Mouse (Mus musculus): ENCODE results near the gene Lmf1. TPM values are rescaled to one million over a fixed set of nuclear protein-coding genes. Genes with fewer than 3 reads are reported as not detected.
A peak's percentile ranks its signal among the peaks of the same experiment; 100 is the strongest.

The Lmf1 gene
- polyA plus RNA-seq, 1 experiment from 2014 or later: 18.3 TPM

- H3K36me3 ChIP-seq (ENCODE audit: control insufficient read depth, insufficient read depth, low read length): no peaks in the 10 kb centered on the region
- no peaks in the 10 kb centered on the region for H3K4me1 ChIP-seq (replicated peaks; ENCODE audit: control insufficient read depth, insufficient read depth, low read length)
- no peak overlapping the region for H3K9ac ChIP-seq (ENCODE audit: low read length)
- no peak overlapping the region for H3K27ac ChIP-seq (ENCODE audit: low read depth, low read length)
- no peak overlapping the region for H3K4me2 ChIP-seq (ENCODE audit: low read depth, low read length, severe bottlenecking)
- peak; percentile 85 for DNase-seq (ENCODE audit: low spot score)
- 0 out of 2 replicates have a peak, but pooled peaks have one; percentile 21 for ATAC-seq (replicated peaks; ENCODE audit: low FRiP score)
- no peaks in the 10 kb centered on the region for H3K9me3 ChIP-seq (ENCODE audit: control insufficient read depth, low read length)
- H3K27me3 ChIP-seq (ENCODE audit: control insufficient read depth, insufficient read depth, low read length): no peaks in the 10 kb centered on the region
- 12% methylated on average over 7 of the region's 7 CpGs for WGBS
- H3K4me3 ChIP-seq (ENCODE audit: low read depth, low read length): no peak overlapping the region
Observed at GRCm38 (mm10) chr17:25698446-25698845, 119.6 kb downstream of the Lmf1 start.

GRCm38 (mm10) chr17:25700863-25701496 lies 122.1 kb downstream of the Lmf1 start:
- Histone ChIP-seq H3K4me2 (ENCODE audit: low read depth, low read length, severe bottlenecking) (no peak overlapping the region), H3K36me3 (ENCODE audit: control insufficient read depth, insufficient read depth, low read length) (no peaks in the 10 kb centered on the region), H3K27me3 (ENCODE audit: control insufficient read depth, insufficient read depth, low read length) (no peaks in the 10 kb centered on the region), H3K4me1 (replicated peaks; ENCODE audit: control insufficient read depth, insufficient read depth, low read length) (no peaks in the 10 kb centered on the region), H3K9ac (ENCODE audit: low read length) (no peak overlapping the region), H3K27ac (ENCODE audit: low read depth, low read length) (no peak overlapping the region), H3K4me3 (ENCODE audit: low read depth, low read length) (no peak overlapping the region), H3K9me3 (ENCODE audit: control insufficient read depth, low read length) (no peaks in the 10 kb centered on the region)
- 54% methylated on average over 9 of the region's 9 CpGs for whole genome bisulfite sequencing
- no peak for ATAC-seq (replicated peaks; ENCODE audit: low FRiP score)
- DNase-seq (ENCODE audit: low spot score): no peak

- no peaks in the 10 kb centered on the region for H3K27me3 ChIP-seq (ENCODE audit: control insufficient read depth, insufficient read depth, low read length)
- no peaks in the 10 kb centered on the region for H3K4me1 ChIP-seq (replicated peaks; ENCODE audit: control insufficient read depth, insufficient read depth, low read length)
- H3K4me3 ChIP-seq (ENCODE audit: low read depth, low read length): no peak overlapping the region
- H3K4me2 ChIP-seq (ENCODE audit: low read depth, low read length, severe bottlenecking): no peak overlapping the region
- no peak overlapping the region for H3K9ac ChIP-seq (ENCODE audit: low read length)
- ATAC-seq (replicated peaks; ENCODE audit: low FRiP score) (no peak), DNase-seq (ENCODE audit: low spot score) (peak; percentile 36)
- H3K9me3 ChIP-seq (ENCODE audit: control insufficient read depth, low read length): no peaks in the 10 kb centered on the region
- WGBS: 90% methylated on average over 2 of the region's 2 CpGs
- no peak overlapping the region for H3K27ac ChIP-seq (ENCODE audit: low read depth, low read length)
- H3K36me3 ChIP-seq (ENCODE audit: control insufficient read depth, insufficient read depth, low read length): no peaks in the 10 kb centered on the region
Observed at GRCm38 (mm10) chr17:25709994-25710393, 131.1 kb downstream of the Lmf1 start.

GRCm38 (mm10) chr17:25711136-25711535 lies 132.3 kb downstream of the Lmf1 start:
- H3K9ac ChIP-seq (ENCODE audit: low read length): no peak overlapping the region
- ATAC-seq (replicated peaks; ENCODE audit: low FRiP score): no peak
- H3K36me3 ChIP-seq (ENCODE audit: control insufficient read depth, insufficient read depth, low read length): no peaks in the 10 kb centered on the region

More at GRCm38 (mm10) chr17:25711136-25711535, 132.3 kb downstream of the Lmf1 start:
- Histone ChIP-seq H3K4me2 (ENCODE audit: low read depth, low read length, severe bottlenecking) (no peak overlapping the region), H3K9me3 (ENCODE audit: control insufficient read depth, low read length) (no peaks in the 10 kb centered on the region), H3K4me3 (ENCODE audit: low read depth, low read length) (no peak overlapping the region), H3K27ac (ENCODE audit: low read depth, low read length) (no peak overlapping the region), H3K27me3 (ENCODE audit: control insufficient read depth, insufficient read depth, low read length) (0 out of 2 replicates have a peak, but pooled peaks cover 4% of the 10 kb centered on the region), H3K4me1 (replicated peaks; ENCODE audit: control insufficient read depth, insufficient read depth, low read length) (no peaks in the 10 kb centered on the region)
- WGBS: 76% methylated on average over 4 of the region's 4 CpGs
- no peak for DNase-seq (ENCODE audit: low spot score)

Other genes with a start within 250 kb of the Lmf1 start
- not detected in 2 replicates for gene Tpsab1, start 233.5 kb upstream of the Lmf1 start, polyA plus RNA-seq (2014; fragmentation: Nextera tagmentation; extraction: Ambion mirVana)
- not detected in 2 replicates for gene Tpsb2, start 212.8 kb upstream of the Lmf1 start, polyA plus RNA-seq (2014; fragmentation: Nextera tagmentation; extraction: Ambion mirVana)
- gene Tpsg1, start 209.8 kb upstream of the Lmf1 start, polyA plus RNA-seq (2014; fragmentation: Nextera tagmentation; extraction: Ambion mirVana): 0.45 TPM in 1 of 2 replicates, not detected in the other
- gene Cacna1h, start 145.3 kb upstream of the Lmf1 start, polyA plus RNA-seq (2014; fragmentation: Nextera tagmentation; extraction: Ambion mirVana): 4.4 and 4.7 TPM in 2 replicates
- 0.12 and 0.29 TPM in 2 replicates for gene Tekt4, start 124.5 kb upstream of the Lmf1 start, polyA plus RNA-seq (2014; fragmentation: Nextera tagmentation; extraction: Ambion mirVana)
- gene Sstr5, start 81.8 kb upstream of the Lmf1 start, polyA plus RNA-seq (2014; fragmentation: Nextera tagmentation; extraction: Ambion mirVana): 0.24 TPM in 1 of 2 replicates, not detected in the other
- gene Sox8, start 8.4 kb upstream of the Lmf1 start, polyA plus RNA-seq (2014; fragmentation: Nextera tagmentation; extraction: Ambion mirVana): 7.3 and 7.5 TPM in 2 replicates
- gene Gng13, start 138.1 kb downstream of the Lmf1 start, polyA plus RNA-seq (2014; fragmentation: Nextera tagmentation; extraction: Ambion mirVana): 0.92 and 1.8 TPM in 2 replicates
- gene Chtf18, start 148.3 kb downstream of the Lmf1 start, polyA plus RNA-seq (2014; fragmentation: Nextera tagmentation; extraction: Ambion mirVana): 34.6 and 36.0 TPM in 2 replicates
- gene Rpusd1, start 148.6 kb downstream of the Lmf1 start, polyA plus RNA-seq (2014; fragmentation: Nextera tagmentation; extraction: Ambion mirVana): 20.4 and 22.6 TPM in 2 replicates
- not detected in 2 replicates for gene Mslnl, start 157.0 kb downstream of the Lmf1 start, polyA plus RNA-seq (2014; fragmentation: Nextera tagmentation; extraction: Ambion mirVana)
- not detected in 2 replicates for gene Msln, start 175.3 kb downstream of the Lmf1 start, polyA plus RNA-seq (2014; fragmentation: Nextera tagmentation; extraction: Ambion mirVana)
- 24.0 and 24.5 TPM in 2 replicates for gene Narfl, start 194.7 kb downstream of the Lmf1 start, polyA plus RNA-seq (2014; fragmentation: Nextera tagmentation; extraction: Ambion mirVana)
- 75.0 and 76.1 TPM in 2 replicates for gene Haghl, start 206.6 kb downstream of the Lmf1 start, polyA plus RNA-seq (2014; fragmentation: Nextera tagmentation; extraction: Ambion mirVana)
- 0.25 and 0.47 TPM in 2 replicates for gene Ccdc78, start 207.5 kb downstream of the Lmf1 start, polyA plus RNA-seq (2014; fragmentation: Nextera tagmentation; extraction: Ambion mirVana)
- 69.0 and 71.0 TPM in 2 replicates for gene Fam173a, start 213.8 kb downstream of the Lmf1 start, polyA plus RNA-seq (2014; fragmentation: Nextera tagmentation; extraction: Ambion mirVana)
- not detected in 2 replicates for gene AC134908.4, start 216.6 kb downstream of the Lmf1 start, polyA plus RNA-seq (2014; fragmentation: Nextera tagmentation; extraction: Ambion mirVana)
- 20.3 and 23.3 TPM in 2 replicates for gene Metrn, start 218.1 kb downstream of the Lmf1 start, polyA plus RNA-seq (2014; fragmentation: Nextera tagmentation; extraction: Ambion mirVana)
- 13.6 and 14.4 TPM in 2 replicates for gene Fbxl16, start 230.0 kb downstream of the Lmf1 start, polyA plus RNA-seq (2014; fragmentation: Nextera tagmentation; extraction: Ambion mirVana)
- 28.4 and 33.6 TPM in 2 replicates for gene Wdr24, start 244.5 kb downstream of the Lmf1 start, polyA plus RNA-seq (2014; fragmentation: Nextera tagmentation; extraction: Ambion mirVana)
- 50.6 and 59.2 TPM in 2 replicates for gene Jmjd8, start 249.8 kb downstream of the Lmf1 start, polyA plus RNA-seq (2014; fragmentation: Nextera tagmentation; extraction: Ambion mirVana)

Measured in forebrain, embryonic 11.5 days (tissue).